Mouse (Mus musculus) ovary, adult 10 weeks (tissue): Measurements from ENCODE around the gene Stx11. TPM values are rescaled to one million over a fixed set of nuclear protein-coding genes. Genes with fewer than 3 reads are reported as not detected.

ENCODE experiments used
- polyA plus RNA-seq: library from polyadenylated mRNA; stranded (reverse); fragments of 350-450 nt; fragmentation: Illumina TruSeq; extraction: RNeasy Lipid Tissue Mini Kit (QIAGEN cat#74804); gene quantifications from one replicate; pipeline ENCODE4 v1.2.3, GENCODE M21; 2014

The Stx11 gene
- polyA plus RNA-seq, result 8.8 TPM

GRCm38 (mm10) chr10:12964151-12965075, at the start of gene Stx11:
TSS of gene Stx11 (minus strand) at chr10:12964298.

GRCm38 (mm10) chr10:13005043-13005442, 40.9 kb upstream of the Stx11 start, which contains the start of gene Sf3b5:
TSS of gene Sf3b5 (plus strand) at chr10:13005343.

Other genes starting within 250 kb of the Stx11 start
- 78.2 TPM for gene Utrn, start 94.9 kb downstream of the Stx11 start, polyA plus RNA-seq
- gene Sf3b5, start 41.0 kb upstream of the Stx11 start, polyA plus RNA-seq, result not detected
- gene Plagl1, start 96.2 kb upstream of the Stx11 start, polyA plus RNA-seq, result 330 TPM
- not detected for gene Zc2hc1b, start 213.7 kb upstream of the Stx11 start, polyA plus RNA-seq
- 68.3 TPM for gene Ltv1, start 228.9 kb upstream of the Stx11 start, polyA plus RNA-seq